Mouse (Mus musculus) left cerebral cortex, adult 6 months (tissue): ENCODE data around the gene Itgb7. TPM values are rescaled to one million over a fixed set of nuclear protein-coding genes. Genes with fewer than 3 reads are reported as not detected.

Experiments used
- long read RNA-seq, 2 experiments: library from polyadenylated mRNA; unstranded; transcript quantifications; one replicate each; pipeline ENCODE4 v2.0.0; 2019 to 2020
- polyA plus RNA-seq: library from polyadenylated mRNA; unstranded; fragments of <200 nt; fragmentation: Nextera tagmentation; gene quantifications from 2 replicates; pipeline ENCODE4 v1.2.3, GENCODE M21; 2021

The Itgb7 gene
- polyA plus RNA-seq: 0.84 and 1.1 TPM in 2 replicates
- long read RNA-seq, experiment 1, partial matches to known transcripts: 5 of 6 reads
- long read RNA-seq, experiment 1, other reads (novel, unspliced or antisense): 1 of 6 reads
- long read RNA-seq, experiment 2: 0 reads

GRCm38 (mm10) chr15:102231748-102232147 is at the start of gene Itgb7:
TSS of gene Itgb7 (minus strand) at chr15:102231944.

DNA sequence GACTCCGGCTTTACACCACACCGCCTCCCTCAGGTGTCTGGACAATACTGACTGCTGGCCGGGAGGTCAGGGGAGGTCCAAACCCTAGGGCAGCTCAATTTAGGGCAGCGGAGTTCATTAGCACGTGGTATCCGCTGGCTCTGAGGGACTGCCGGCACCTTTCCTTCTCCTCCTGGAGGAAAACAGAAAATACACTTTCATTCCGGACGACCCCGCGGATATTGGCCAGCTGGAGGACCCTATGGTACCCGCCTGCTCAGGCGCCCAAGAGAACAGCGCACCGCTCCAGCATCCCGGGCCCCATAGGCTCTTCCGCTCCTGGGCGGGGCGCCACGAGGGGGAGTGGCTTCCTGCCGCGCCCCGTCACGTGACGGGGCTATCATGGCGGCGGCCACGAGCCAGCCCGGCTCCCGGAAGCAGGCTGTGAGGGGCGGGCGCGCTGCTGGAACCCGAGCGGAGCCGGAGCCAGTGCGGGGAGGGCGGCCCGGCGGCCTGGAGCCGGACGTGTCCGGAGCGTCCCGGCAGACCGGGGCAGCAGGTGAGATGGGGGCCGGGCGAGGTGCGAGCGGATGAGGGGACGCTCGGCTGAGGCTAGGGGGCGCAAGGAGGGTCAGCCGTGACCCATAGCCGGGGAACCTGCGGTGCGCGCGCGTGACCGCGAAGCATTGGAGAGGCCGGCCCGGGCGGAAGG is 47.5 kb upstream of the Itgb7 start, which contains the start of gene Mfsd5:
Gene Mfsd5 (plus strand): TSS at position 363 of the 691 bp plus-strand sequence.

DNA sequence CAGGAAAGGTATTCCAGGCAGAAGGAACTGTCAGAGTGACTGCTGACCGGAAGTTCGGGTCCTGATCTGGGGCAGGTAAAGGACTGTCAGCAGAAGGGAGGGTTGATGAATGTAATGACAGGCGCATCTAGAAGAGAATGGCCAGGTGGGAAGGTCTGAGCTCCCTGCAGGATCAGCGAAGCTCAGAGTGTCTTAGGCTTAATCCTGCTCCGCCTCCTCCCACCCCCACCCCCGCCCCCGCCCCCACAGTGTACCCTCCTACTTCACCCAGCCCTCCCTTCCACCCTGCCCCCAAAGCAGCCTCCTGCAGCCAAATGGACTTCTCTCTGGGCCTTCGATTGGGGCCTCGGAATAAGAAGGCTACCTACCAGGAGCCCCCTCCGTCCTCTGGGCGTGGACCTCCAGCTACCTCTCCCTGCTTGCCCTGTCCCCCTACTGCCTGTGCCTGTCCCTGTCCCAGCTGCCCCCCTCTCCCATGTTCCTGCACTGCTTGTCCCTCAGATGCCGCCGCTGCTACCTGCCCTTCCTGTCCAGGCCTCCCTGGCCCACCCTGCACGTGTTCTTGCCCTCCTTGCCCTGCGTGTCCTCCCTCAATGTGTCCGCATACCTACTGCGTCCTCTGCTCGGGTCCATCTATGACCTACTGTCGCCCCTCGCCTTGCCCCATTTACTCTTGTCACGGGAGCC is 38.7 kb upstream of the Itgb7 start, which contains the start of gene Gm9918:
Gene Gm9918 (plus strand): TSS at position 290 of the 687 bp plus-strand sequence.

GRCm38 (mm10) chr15:102257202-102258075 is 25.7 kb upstream of the Itgb7 start, which contains the start of gene Rarg:
TSS of gene Rarg (minus strand) at chr15:102257517.

DNA sequence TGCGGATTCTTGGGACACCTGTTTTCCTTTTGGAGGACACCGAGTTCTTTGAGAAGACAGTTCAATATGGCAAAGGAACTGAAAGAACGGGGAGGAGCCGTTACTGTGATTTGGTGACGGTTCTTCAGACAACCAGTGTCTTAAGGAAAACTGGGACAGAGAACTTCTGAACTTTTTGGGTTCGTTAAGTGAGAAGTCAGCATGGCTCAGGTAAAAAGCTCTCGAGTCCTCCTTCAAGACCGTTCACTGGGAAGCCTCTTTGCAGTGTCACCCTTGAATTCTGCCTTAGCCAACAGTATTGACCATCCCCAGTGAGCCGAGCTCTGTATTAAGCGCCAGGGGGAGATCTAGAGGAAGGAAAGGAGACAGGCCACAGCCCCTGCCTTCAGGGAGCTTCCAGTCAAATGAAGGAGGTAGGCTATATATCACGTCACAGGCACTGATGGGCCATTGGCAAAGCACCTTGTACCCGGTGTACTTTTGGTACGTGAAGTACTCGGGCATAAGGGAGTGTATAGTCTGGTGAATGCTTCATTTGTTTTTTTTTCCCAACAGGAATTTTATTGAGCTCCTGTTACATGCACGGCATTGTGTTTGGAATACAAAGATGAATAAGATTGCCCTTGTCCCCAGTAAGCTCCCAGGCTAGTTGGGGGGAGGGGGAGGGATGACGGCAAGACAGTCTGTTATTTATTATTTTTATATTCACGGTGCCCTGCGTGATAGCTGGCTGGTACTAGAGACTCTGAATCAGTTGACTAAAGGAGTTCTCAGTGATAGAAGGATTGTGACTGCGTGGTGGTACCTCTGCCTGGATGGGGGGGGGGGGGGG is 26.9 kb downstream of the Itgb7 start, which contains the start of gene Csad:
Gene Csad (minus strand): TSS at position 51 of the 832 bp plus-strand sequence.

DNA sequence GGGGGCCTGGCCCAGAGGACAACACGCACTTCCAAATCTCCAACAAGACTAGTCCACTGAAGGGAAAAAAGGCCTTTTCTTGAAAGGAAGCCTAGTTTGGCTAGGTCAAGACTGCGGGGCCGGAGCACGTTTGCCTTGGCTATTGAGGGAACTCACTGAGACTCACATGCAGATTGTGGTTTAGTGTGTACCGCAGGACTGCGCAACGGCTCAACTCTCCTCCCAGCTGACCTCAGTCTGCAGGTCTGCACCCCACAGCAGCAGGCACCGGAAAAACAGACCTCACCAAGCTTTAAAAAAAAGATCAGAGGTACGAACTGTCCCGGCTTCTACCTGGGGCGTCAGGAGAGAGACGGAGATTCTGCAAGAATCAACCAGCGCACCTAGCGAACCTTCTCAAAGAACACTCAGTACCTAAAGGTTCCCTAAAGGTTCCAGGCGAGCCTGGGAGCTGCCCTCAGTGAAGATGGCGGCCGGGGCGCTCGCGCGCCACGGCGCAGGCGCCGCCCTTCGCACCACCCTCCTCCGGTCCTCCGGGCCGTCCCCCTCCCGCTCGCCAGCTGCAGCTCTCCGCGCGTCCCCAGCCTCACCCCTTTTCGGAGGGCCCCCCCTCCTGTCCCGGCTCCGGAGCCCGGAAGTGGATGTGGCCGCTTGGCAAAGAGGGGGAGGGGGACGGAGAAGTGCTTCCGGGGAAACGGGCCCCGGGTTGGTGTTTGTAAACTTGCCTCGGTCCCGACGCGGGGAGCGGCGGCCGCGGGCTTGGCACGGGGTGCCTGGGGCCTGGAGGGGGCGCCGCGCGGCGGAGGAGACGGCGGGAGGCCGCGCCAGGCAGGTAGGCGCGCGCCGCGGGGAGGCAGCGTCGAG is 28.5 kb downstream of the Itgb7 start, which contains the start of gene Zfp740:
Gene Zfp740 (plus strand): TSS at position 279 of the 864 bp plus-strand sequence.

Other genes starting within 250 kb of the Itgb7 start
- gene Krt8, start 227.5 kb downstream of the Itgb7 start, polyA plus RNA-seq: 0.09 and 0.16 TPM in 2 replicates
- 0.41 and 1.1 TPM in 2 replicates for gene Krt18, start 203.8 kb downstream of the Itgb7 start, polyA plus RNA-seq
- 63.4 and 70.1 TPM in 2 replicates for gene Eif4b, start 158.2 kb downstream of the Itgb7 start, polyA plus RNA-seq
- gene Tns2, start 131.5 kb downstream of the Itgb7 start, polyA plus RNA-seq: 4.7 and 7.1 TPM in 2 replicates
- gene Spryd3, start 95.7 kb downstream of the Itgb7 start, polyA plus RNA-seq: 30.7 and 78.8 TPM in 2 replicates
- 189 and 214 TPM in 2 replicates for gene Igfbp6, start 87.6 kb downstream of the Itgb7 start, polyA plus RNA-seq
- 0.05 and 0.12 TPM in 2 replicates for gene Soat2, start 81.4 kb downstream of the Itgb7 start, polyA plus RNA-seq
- gene Zfp740, start 28.7 kb downstream of the Itgb7 start, polyA plus RNA-seq: 5.6 and 12.1 TPM in 2 replicates
- gene Csad, start 27.2 kb downstream of the Itgb7 start, polyA plus RNA-seq: 17.3 and 23.7 TPM in 2 replicates
- 1.8 and 2.6 TPM in 2 replicates for gene Rarg, start 25.6 kb upstream of the Itgb7 start, polyA plus RNA-seq
- not detected in 2 replicates for gene Gm9918, start 38.6 kb upstream of the Itgb7 start, polyA plus RNA-seq
- 27.4 and 84.9 TPM in 2 replicates for gene Mfsd5, start 47.5 kb upstream of the Itgb7 start, polyA plus RNA-seq
- gene Espl1, start 64.3 kb upstream of the Itgb7 start, polyA plus RNA-seq: 0.29 and 1.3 TPM in 2 replicates
- 1,254 and 1,594 TPM in 2 replicates for gene Pfdn5, start 94.2 kb upstream of the Itgb7 start, polyA plus RNA-seq
- 60.7 and 68.7 TPM in 2 replicates for gene Myg1, start 99.8 kb upstream of the Itgb7 start, polyA plus RNA-seq
- 13.0 and 15.3 TPM in 2 replicates for gene Aaas, start 118.8 kb upstream of the Itgb7 start, polyA plus RNA-seq
- 0.74 and 0.84 TPM in 2 replicates for gene Sp7, start 135.2 kb upstream of the Itgb7 start, polyA plus RNA-seq
- 0.85 and 2.6 TPM in 2 replicates for gene Sp1, start 174.2 kb upstream of the Itgb7 start, polyA plus RNA-seq
- gene Amhr2, start 213.4 kb upstream of the Itgb7 start, polyA plus RNA-seq: 0.69 and 1.3 TPM in 2 replicates
- 77.7 and 88.3 TPM in 2 replicates for gene Prr13, start 227.1 kb upstream of the Itgb7 start, polyA plus RNA-seq
- gene Pcbp2, start 238.6 kb upstream of the Itgb7 start, polyA plus RNA-seq: 104 and 109 TPM in 2 replicates